Mouse (Mus musculus): ENCODE measurements around the gene Usp16.

The Usp16 gene

DNA sequence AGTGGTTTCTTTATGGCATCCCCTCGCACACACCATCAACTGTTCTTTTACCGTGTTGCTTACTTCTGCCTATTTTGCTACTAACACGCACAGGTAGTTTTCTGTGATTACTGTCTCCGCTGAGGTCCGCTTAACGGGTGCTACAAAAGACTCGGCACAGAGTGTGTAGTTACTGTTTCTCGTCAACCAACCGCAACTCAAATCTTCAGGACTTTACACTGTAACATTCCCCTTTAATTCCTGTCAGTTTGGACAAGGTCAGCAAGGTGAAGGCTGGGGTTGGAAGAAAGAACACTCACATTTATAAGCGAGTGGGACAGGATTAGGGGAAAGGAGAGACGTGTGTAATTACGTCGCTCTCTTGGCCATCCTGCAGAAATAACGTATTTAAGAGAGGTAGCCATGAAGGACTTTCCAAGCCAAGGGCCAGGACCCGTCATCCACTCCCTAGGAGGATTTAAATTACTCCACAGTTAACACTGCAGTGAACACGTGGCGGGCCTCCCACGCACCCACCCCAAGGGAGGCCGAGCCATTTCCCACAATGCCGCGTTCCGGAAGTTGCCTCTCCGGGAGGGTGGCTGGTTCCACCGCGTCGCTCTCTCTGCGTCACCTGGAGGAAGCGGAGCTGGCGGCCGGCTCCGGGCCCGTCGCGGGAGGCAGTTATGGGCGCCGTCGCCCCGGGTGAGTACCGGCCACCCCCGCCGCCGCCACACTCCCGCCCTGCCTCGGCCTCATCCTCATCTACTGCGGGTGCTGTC, at the start of gene Usp16:
Gene Usp16, plus strand, starts transcription at position 285 of the 761 bp plus-strand sequence.
- DNase-seq (ENCODE audit: low spot score in 2 of 2) = peak; percentile 91 to 92

DNA sequence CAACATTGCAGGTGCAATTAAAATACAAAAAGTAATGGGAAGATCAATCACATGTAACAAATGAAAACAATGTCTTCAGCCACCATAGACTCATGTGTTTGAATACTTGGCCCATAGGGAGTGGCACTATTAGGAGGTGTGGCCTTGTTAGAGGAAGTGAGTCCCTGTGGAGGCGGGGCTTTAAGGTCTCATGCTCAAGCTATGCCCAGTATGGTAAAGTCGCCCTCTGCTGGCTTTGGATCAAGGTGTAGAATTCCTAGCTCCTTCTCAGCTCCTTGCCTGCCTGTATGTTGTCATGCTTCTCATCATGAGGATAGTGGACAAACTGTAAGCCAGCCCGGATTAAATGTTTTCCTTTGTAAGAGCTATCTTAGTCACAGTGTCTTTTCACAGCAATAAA, 49.5 kb upstream of the Usp16 start:
- peak; percentile 37 to 47 for DNase-seq (ENCODE audit: low spot score in 2 of 2)

DNA sequence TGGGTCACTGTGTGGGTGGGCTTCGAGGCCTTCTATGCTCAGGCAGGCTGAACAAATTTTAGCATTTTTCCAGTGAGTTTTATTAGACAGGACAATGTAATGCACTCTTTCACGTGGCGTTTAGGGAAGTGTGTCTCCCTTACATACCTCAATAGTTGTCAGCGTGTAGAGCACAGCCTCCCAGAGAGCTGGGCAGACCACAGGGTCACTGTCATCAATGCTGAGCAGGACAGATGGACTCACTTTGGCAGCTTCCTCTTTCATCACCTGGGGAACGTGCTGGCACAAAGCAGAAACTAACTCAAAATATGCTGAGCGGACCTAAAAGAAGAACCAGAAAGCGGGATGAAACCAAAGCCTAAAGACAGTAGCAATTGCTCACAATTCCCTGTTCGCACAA, 33.8 kb upstream of the Usp16 start:
- DNase-seq (ENCODE audit: low spot score in 2 of 2) = no peak

DNA sequence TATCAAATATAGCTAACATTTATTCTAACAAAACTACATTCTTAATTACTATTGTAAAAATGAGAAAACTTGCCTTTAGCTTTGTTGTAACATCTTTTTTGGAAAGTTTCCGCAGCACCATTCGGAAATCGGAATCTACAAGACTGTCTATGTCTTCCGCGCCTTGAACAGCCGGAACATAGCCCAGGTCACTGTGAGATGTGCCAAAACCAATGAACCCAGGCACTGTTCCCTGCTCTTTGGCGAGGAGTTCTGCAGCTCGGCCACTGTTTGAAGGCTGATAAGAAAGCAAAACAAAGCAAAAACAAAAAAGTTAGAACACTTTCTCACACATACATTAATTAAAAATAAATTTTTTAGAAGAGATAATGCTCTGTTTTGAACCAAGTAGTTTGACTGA, 27.0 kb upstream of the Usp16 start:
- no peak for DNase-seq (ENCODE audit: low spot score in 2 of 2)

DNA sequence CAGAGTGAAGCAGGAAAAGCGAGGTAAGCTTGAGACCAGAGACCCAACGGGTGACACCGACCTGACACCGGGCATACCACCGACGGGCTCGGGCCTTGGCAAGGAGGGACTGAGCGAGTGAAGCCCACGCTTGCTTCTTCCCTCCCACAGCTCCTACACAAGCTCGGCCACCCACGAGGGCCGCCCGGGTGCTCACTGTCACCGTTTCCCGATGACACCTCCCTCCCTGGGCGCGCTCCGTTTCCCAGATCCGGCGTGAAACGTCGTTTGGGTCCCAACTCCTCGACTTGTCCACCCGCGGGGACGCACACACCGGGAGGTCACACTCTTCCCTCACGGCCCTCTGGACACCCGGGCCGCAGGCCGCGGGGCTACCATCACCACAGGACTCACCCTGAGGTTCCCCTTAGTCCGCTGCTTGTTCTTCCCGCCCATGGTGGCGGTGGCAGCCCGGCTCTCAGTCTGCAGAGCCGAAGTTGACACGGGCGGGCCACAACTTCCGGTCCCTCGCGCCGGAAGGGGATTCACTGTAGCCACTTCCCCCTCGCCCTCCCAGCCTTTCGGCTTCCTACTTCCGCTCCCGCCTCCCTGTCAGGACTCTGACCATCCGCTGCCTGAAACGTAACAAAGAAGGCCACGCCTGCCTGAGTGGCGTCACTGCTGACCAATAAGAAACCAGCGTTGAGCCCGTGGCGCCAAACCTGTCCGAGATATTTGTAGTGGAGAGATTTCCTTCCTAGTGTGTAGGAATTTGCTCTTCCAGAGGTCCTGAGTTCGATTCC, 22.3 kb upstream of the Usp16 start, which contains the start of gene Ltn1:
Gene Ltn1, minus strand, starts transcription at position 580 of the 782 bp plus-strand sequence.
- DNase-seq (ENCODE audit: low spot score in 2 of 2) = peak; percentile 97 to 98

DNA sequence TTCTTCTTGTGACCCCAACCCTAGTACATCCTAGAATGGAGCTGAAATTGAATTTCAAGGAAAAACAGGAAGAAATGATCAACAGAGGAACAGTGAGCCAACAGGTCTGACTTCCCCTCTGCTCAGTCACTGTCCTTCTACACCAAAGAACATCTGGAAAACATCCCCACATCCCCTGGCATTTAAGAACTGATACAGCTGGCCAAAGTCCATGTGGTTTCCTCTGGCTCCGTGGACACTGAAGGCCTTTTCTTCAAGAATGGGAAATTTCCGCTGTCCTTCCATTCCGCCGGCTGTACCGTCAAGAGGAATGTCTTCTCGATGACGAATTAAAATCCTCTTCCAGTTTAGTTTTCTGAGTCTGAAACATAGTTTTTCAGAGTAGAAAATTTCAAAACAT, 20.2 kb upstream of the Usp16 start:
- DNase-seq (ENCODE audit: low spot score in 2 of 2) = no peak

DNA sequence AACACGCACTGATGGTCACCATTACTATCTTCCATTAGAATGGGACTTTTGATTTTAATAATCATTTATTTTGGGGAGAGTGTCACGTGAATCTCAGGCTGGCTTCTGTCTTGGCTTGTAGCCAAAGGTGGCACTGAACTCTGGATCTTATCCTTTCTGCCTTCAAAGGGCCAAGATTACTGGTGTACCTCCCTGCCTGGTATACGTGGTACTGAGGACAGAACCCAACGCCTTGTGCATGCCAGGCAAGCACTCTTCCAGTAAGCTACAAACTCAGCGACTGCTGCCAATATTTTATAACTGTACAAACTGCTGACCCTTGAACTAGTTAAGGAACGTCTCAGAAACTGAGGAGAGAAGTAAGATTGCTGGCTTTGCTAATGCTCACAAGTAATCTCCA, 19.6 kb upstream of the Usp16 start:
- DNase-seq (ENCODE audit: low spot score in 2 of 2) = no peak

DNA sequence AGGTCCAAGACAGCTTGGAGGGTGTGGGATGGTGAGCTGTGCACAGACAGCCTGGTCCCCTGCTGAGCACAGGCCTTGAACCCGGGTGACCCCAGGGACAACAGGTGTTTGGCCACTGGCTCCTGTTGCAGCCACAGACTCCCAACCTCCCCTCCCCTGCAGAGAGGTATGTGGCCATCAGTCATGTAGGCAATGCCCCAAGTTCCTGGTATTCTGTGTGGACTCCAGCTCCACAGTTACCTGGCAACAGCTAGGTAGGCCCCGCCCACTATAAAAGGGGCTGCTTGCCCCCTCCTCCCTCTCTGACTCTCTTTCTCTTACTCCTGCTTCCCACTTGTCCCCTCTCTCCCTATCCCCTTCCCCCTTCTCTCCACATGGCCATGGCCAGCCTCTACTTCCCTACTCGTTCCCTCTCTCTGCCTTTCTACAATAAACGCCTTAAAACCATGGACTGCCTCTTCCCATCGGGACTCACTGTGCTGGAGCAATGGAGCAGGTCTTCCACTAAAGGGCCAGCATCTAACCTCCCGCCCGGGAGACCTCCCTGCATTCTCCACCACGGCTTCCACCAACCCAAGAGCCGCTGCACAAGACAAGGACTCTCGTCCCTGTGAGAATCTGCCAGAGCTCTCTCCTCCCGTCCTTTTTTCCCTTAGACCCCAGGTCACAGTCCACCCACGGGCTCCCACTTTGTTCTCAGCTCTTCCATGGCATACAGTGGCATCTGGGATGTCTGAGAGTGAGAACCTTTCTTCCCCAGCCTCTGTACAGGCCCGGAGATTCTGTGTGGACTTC, 18.9 kb upstream of the Usp16 start:
- DNase-seq (ENCODE audit: low spot score in 2 of 2) = no peak

DNA sequence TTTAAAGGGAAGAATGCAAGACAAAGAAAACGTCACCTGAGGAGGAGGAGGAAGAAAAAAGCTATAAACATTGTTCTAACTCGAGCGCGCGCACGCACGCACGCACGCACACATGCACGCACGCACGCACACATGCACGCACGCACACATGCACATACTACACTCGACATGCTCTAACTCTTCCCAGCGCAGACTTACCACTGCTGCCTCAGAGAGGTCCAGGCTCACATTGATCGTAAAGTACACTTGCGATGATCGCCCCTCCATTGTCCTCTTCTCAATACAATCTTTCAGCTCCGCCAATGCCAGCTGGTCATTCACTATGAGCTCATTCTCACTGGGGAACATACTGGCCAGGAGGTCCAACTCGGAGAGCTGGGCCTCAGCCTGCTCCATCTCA, 17.4 kb upstream of the Usp16 start:
- no peak for DNase-seq (ENCODE audit: low spot score in 2 of 2)

DNA sequence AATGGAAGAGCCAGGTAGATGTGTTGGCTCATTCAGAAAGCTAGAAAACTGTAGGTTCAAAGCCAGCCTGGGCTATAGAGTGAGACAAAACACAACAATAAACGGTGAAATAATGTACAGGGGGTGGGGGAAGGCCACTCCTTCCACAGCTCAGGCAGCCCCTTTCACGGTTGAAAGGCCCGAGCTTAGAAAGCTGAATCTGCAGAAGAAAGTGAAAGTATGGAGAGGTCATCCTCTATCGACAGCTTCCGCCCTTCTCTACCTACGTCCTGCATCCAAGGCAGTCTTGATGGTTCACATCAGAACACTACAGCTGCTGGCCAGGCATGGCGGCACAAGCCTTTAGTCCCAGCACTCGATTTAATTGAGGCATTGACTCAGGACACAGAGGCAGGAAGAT, 15.8 kb upstream of the Usp16 start:
- no peak for DNase-seq (ENCODE audit: low spot score in 2 of 2)

DNA sequence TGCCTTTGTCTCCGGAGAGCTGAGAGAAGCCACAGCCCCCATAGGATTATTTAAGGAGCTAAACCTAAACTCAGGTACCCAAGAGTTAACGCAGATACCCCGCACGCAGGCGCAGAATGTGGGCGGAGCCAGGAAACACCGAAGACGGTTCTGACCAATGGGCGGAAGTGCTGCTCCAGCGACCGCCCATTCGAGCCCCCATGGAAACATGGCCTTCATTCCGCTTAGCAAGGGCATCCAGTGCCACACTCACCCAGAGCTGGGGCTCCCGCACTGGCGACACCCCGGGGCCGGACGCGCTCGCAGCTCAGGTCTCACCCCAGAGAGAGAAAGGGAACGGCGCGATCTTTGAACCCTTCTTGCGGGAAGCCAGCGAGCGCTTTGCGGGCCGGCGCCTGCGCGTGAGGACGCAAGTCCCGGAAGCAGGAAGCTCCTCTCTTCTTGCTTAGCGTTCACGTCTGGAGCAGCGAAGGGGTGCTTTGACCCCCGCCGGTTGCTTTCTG, 14.3 kb upstream of the Usp16 start, which contains the start of gene Rwdd2b:
Gene Rwdd2b, minus strand, starts transcription at position 390 of the 503 bp plus-strand sequence.
- peak; percentile 91 to 95 for DNase-seq (ENCODE audit: low spot score in 2 of 2)

DNA sequence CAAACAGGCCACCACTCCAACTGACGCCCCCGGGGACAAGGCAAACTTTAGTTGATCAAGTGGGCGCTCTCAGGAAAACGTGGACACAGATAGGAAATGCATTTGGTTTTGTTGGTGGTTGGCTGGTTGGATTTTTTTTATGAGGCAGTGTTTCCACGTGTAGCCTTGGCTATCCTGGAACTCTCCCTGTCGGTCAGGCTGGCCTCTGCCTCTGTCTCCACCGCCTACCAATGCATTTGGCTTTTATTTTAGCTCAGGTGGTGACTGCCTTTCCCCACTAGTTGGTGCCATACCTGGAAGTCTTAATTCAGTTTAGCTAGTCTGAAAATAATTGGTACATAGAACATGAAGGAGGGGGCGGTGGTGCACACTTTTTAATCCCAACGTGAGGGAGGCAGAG, 13.4 kb upstream of the Usp16 start:
- DNase-seq (ENCODE audit: low spot score in 2 of 2) = peak; percentile 33 to 45

DNA sequence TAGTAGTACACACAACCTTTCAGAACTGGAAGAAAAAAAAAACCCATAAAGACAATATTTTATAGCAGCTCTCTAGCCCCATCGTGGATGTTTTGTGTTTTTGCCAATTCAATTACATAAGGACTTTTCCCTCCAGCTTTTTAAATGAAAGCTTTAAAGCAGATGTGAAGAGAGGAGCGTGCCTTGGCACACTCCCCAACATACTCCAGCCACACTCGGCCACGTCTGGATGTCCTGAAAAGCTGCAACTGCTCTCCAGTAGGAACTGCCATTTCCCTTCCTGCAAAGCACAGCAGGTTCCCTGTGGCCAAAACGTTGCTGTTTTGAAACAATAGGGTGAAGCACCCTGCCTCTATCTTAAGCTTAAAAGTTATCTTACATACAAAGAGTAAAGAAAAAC, 12.2 kb upstream of the Usp16 start:
- no peak for DNase-seq (ENCODE audit: low spot score in 2 of 2)

DNA sequence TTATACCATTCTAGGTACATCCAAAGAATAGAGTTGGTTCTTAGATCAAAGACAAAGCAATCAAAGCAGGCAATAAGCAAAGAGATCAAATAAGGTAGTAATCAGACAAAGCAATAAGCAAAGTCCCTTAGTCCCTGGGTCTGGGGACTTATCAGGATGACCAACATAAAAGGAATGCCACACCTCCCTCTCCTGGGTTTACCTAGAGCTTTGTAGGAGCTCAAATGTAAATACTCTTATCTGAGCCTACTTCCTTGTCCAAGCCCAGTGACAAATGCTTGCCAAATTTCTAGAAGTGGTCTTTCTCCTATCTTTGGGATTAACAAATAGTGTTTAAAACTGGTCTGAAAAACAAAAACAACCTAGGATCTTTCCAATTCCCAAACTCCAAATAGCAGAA, 11.3 kb upstream of the Usp16 start:
- DNase-seq (ENCODE audit: low spot score in 2 of 2) = no peak

DNA sequence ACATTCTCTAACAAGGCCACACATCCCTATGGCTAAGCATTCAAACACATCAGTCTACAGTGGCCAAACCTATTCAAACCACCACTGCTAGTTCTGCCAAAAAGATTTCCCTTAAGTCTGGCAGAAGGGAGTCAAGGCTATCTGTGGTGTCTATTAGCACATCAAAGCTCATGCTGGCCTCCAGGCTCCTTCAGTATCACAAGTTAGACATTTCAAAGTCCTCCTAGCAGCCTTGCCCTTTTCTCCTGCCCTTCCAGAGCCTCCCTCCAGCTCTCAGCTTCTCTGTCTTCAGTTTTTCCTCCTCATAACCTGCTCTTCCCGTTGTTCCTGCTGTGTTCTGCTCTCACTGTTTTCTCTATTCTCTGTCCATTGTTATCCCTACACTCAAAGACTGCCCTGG, 10.4 kb upstream of the Usp16 start:
- no peak for DNase-seq (ENCODE audit: low spot score in 2 of 2)

DNA sequence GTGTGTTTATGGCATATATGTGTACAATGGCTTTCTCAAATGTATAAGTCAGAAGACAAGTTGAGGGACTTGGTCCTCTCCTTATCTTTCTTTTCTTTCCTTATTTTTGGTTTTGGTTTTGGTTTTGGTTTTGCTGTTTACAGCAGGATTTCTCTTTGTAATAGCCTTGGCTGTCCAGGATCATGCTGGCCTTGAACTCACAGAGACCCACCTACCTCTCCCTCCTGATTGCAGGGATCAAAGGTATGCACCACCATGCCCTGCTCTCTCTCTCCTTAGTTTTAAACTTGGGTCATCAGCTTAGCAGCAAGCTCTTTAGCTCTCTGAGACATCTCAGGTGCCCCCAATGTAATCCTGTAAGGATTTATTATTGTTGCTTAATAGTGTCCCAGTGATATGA, 9.4 kb upstream of the Usp16 start:
- no peak for DNase-seq (ENCODE audit: low spot score in 2 of 2)

DNA sequence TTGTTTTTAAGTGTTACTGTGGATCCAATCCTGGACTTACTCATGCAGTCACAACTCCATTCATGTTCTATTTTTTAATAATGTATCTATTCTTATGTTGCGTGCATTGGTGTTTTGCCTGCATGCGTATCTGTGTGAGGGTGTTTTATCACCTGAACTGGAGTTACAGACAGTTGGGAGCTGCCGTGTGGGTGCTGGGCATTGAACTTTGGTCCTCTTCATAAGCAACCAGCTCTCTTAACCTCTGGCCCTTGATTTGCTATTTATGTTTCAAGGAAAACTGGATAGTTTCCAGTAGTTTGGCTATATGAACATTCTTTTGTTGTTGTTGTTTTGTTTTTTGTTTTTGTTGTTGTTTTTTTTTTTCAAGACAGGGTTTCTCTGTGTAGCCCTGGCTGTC, 9.0 kb upstream of the Usp16 start:
- DNase-seq (ENCODE audit: low spot score in 2 of 2) = no peak

DNA sequence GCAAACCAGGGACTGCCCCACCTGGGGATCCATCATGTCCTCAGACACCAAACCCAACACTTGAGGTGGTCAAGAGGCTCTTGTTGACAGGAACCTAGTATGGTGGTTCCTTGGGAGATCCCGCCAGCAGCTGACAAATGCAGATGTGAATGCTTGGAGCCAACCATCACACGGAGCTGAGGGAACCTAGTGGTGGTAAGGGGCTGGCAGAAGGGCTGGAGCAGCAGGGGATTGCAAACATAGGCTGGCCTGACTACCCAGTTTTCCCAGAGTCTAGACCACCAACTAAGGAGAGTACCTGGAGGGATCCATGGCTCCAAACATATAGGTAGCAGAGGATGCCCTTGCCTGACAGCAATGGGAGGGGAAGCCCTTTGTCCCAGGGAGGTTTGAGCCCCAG, 1.3 kb upstream of the Usp16 start:
- DNase-seq (ENCODE audit: low spot score in 2 of 2) = no peak

DNA sequence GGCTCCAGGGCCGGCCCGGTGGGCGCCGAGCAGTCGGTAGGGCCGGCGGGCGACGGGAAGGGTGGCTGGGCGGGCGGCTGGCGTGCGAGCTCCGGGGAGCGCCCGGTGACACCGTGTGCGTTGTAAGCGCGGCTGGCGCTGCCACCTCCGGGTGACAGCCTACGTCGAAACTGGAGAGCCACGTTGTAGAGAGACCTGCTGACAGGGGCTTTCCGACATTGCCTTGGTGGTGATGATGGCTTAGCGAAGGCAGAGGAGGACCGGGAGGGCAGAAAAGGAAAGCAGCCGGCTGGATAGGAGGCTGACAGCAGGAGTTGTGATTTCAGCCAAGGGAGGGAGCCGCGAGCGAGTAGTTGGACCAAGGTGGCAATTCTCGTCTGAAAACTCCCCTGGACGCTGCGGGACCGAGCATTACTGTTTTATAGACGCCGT, 693 bp downstream of the Usp16 start:
- DNase-seq (ENCODE audit: low spot score in 2 of 2) = peak in 1 of 2 experiments; percentile 36

DNA sequence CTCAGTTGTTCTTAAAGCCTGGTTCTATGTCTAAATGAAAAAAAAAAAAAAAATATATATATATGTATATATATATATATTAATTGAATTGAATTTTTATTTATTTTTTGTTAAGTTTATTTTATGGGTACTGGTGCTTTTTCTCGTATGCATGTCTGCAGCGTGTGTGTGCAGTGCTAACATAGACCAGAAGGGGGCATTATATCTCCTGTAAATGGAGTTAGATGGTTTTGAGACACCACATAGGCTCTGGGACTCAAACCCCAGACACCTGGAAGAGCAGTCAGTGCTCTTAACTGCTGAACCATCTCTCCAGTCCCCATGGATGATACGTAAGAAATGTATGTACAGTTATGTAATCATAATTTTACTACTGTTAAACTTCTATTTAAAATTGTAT, 4.2 kb downstream of the Usp16 start:
- no peak for DNase-seq (ENCODE audit: low spot score in 2 of 2)

DNA sequence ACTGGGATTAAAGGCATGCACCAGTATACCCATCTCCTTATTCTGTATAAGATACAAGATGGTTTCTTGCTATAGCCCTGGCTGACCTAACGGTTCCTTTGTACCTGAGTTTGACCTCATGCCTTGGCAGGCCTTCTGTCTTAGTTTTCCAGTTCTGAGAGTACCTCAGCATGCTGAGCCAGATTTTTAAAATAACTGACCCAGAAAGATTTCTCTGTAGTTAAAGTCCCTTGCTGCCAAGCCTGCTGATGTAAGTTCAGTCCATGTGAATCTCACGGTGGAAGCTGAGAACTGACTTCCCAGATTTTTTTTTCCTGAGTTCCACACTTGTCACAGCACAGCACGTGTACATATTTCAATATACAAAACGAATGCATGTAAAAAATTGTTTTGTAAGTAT, 16.1 kb downstream of the Usp16 start:
- DNase-seq (ENCODE audit: low spot score in 2 of 2) = no peak

DNA sequence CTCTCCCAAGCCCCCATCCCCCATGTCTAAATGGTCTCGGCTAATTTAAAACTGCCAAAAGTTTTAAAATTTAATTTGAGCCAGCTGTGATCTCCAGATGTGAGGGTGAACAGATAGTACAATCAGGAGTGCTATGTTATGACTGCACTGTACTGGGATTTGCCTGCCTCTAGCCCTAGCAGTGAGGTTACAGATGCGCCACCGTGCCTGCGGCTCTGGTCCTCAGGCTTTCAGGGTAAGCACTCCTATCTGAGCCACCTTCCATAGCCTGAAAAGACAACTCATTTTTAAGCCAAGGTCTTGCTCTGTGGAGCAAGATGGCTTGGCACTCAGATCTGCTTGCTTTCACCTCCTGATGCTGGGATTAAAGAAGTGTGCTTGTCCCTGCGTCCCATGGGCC, 29.9 kb downstream of the Usp16 start:
- no peak for DNase-seq (ENCODE audit: low spot score in 2 of 2)

All from spleen, postnatal 36 days (tissue).